Mouse (Mus musculus): ENCODE measurements at regions not wholly inside any gene's neighbourhood (a gene's known extent, or its start where the extent isn't known, plus 50 kb on each side); places are given as distances from the start of the nearest gene placed in this dataset.
A peak's percentile ranks its signal among the peaks of the same experiment; 100 is the strongest.

DNA sequence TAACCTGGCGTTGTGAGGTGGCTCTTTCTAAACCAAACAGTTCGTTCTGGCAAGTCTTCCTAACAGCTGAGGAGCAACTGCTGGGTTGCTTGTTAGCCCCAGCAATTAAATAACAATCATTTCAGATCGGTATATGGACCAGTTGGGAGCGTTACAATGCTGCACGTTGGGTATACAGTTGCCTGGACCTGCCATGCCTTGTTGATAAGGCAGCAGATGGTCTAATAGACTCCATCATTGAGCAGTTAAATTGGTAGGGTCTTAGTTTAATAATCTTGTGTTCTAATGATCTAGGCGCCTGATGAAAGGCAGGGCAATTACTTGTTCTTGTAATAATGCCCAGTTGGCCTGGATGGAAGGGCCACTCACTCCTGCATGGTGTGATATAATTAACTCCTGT is 150.1 kb upstream of the Eomes start:
- no peak for TF ChIP-seq CTCF (IDR thresholded peaks at IDR 0.05)
- in situ Hi-C loops (cut with MboI; ENCODE audit: low pct_unique_long_range_greater_than_20kb): loop anchor here (10.0 kb wide), 1 partner anchor 243 kb away; no protein-coding TSS in a partner anchor
- H3K27me3 ChIP-seq: peaks cover 34% of the 10 kb centered on the region
- DNase-seq (ENCODE audit: low read depth, low spot score): no peak
- CTCF ChIA-PET: no interaction called here
- no peak for ATAC-seq
- POLR2A ChIA-PET: no interaction called here

DNA sequence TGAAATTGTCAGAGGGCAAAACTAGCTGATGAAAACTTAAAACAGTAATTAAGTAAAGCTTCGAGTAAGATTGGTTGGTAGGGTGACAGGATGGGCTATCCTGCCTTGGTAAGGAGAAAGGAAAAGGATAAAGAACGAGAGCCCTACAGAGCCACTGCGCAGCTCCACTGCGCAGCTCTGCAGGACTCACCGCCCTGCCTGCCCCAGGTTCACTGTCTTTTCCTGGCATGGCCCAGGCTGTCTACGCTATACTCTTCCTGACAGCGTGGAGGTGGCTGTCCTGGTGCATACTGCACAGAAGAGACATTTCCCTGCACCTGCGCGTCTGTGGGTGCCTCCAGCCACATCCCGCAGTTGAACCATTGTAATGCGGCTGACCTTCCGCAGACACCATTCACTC is 136.6 kb upstream of the Eomes start:
- ChIA-PET CTCF (no interaction called here), POLR2A (no interaction called here)
- in situ Hi-C loops (cut with MboI; ENCODE audit: low pct_unique_long_range_greater_than_20kb): no loop called here
- DNase-seq (ENCODE audit: low read depth, low spot score) (no peak), ATAC-seq (no peak)
- H3K27me3 ChIP-seq: peaks cover 16% of the 10 kb centered on the region
- TF ChIP-seq CTCF (IDR thresholded peaks at IDR 0.05): no peak

DNA sequence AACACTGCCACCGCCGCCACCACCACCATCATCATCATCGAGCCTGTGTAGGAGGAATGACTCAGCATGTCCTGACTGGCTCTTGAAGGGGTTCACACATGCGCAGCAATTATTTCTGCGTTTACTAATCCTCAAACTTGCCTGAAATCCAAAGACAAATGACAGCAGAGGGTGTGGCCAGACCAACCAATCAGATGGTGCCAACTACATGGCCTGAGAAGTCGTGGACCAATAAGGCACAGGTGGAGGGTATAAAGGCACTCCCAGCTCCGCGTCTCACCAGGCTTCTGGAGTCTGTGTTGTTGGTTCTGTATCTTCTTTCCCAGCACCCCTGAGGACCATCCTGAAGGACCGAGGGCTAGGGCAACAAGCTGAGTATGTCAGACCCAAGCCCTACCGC is 123.1 kb upstream of the Eomes start:
- in situ Hi-C loops (cut with MboI; ENCODE audit: low pct_unique_long_range_greater_than_20kb): no loop called here
- no peaks in the 10 kb centered on the region for H3K27me3 ChIP-seq
- no peak for TF ChIP-seq CTCF (IDR thresholded peaks at IDR 0.05)
- ATAC-seq (no peak), DNase-seq (ENCODE audit: low read depth, low spot score) (no peak)
- POLR2A ChIA-PET: no interaction called here
- CTCF ChIA-PET: no interaction called here

DNA sequence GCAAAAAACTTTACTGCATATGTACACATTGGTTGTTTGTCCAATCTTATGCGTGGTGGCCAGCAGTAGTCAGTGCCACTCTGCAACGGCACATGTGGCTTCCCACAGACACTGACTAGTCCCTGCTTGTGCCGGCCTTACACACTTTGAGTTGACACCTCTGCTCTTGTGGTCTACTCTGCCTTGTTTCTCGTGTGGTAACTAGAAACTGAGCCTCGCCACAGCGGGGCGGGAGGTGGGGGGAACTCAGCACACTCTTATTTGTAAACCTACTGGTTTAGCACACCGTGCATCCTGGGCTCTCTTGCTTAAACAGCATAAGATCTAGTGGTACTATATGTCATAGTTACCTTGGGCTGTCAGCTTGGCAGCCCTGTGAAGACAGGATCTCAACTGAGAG is 120.6 kb upstream of the Eomes start:
- ChIA-PET CTCF (interaction anchor here (0.7 kb wide), 1 partner anchor 54 kb away, joined by 3 read pairs; no protein-coding TSS in a partner anchor), POLR2A (no interaction called here)
- DNase-seq (ENCODE audit: low read depth, low spot score): no peak

DNA sequence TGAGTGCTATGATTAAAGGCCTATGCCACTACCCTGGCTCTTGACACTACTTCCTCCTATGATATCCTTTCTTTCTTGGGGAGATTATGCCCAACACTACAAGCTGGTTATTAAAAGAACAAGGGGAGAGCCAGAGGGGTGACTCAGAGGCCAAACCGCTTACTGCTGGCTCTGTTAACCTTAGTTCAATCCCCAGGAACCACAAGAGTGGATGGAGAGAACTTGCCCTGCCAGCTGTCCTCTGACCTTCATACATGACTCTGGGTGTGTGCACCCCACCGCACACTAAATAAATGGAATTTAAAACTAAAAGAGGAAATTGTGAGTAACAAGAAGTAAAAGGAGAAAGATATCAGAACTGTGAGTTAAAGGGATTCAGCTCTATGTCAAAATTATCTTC is 114.1 kb upstream of the Eomes start:
- ChIA-PET CTCF (interaction anchor here (1.4 kb wide), 1 partner anchor 13 kb away, joined by 3 read pairs; no protein-coding TSS in a partner anchor), POLR2A (no interaction called here)
- in situ Hi-C loops (cut with MboI; ENCODE audit: low pct_unique_long_range_greater_than_20kb): no loop called here
- ATAC-seq: no peak
- TF ChIP-seq CTCF (IDR thresholded peaks at IDR 0.05): no peak
- H3K27me3 ChIP-seq: no peaks in the 10 kb centered on the region
- no peak for DNase-seq (ENCODE audit: low read depth, low spot score)

More for the DNA sequence above, 120.6 kb upstream of the Eomes start:
- no peak for ATAC-seq
- H3K27me3 ChIP-seq: no peaks in the 10 kb centered on the region
- no peak for TF ChIP-seq CTCF (IDR thresholded peaks at IDR 0.05)
- in situ Hi-C loops (cut with MboI; ENCODE audit: low pct_unique_long_range_greater_than_20kb): no loop called here

DNA sequence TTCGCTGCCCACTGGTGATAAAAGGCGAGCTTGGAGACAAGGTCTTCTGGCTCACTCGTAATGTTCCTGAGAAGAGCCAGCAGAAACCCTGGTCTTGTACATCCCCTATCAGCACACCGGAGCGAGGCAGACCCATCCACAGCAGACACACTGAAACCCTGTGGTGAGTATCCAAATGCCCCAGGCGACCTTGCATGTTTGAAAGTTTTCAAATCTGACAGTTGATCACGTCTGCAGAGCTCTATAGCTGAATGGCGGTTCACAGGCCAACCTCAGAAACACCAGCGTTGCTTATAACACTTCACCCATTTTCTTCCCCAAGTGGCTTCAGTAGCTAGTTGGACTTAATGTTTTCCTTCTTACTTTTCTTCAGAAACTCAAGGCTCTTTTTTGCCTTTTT is 112.6 kb upstream of the Eomes start:
- DNase-seq (ENCODE audit: low read depth, low spot score): no peak
- H3K27me3 ChIP-seq: no peaks in the 10 kb centered on the region
- in situ Hi-C loops (cut with MboI; ENCODE audit: low pct_unique_long_range_greater_than_20kb): no loop called here
- TF ChIP-seq CTCF (IDR thresholded peaks at IDR 0.05): no peak
- ChIA-PET CTCF (interaction anchor here (1.0 to 1.4 kb wide), 2 partner anchors 11 to 15 kb away, joined by 3 to 5 read pairs; no protein-coding TSS in a partner anchor), POLR2A (no interaction called here)
- no peak for ATAC-seq

DNA sequence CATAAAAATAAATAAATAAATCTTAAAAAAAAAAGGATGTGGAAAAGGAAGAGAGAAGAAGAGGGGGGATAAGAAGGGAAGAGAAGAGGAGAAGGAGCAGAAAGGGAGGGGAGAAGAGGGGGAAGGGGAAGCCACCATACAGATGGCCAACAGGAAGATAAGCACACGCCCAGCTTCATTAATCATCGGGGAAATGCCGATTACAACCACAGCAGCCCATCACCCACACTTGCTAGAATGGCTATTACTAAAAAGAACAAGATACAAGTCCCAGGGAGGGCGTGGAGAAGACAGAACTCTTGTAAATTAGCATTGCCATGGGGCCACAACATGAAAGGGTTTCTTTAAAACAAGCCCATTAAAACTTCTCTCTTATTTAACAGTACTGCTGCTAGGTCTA is 110.7 kb upstream of the Eomes start:
- DNase-seq (ENCODE audit: low read depth, low spot score) (no peak), ATAC-seq (no peak)
- in situ Hi-C loops (cut with MboI; ENCODE audit: low pct_unique_long_range_greater_than_20kb): no loop called here
- no peak for TF ChIP-seq CTCF (IDR thresholded peaks at IDR 0.05)
- no peaks in the 10 kb centered on the region for H3K27me3 ChIP-seq
- POLR2A ChIA-PET: no interaction called here
- CTCF ChIA-PET: no interaction called here

DNA sequence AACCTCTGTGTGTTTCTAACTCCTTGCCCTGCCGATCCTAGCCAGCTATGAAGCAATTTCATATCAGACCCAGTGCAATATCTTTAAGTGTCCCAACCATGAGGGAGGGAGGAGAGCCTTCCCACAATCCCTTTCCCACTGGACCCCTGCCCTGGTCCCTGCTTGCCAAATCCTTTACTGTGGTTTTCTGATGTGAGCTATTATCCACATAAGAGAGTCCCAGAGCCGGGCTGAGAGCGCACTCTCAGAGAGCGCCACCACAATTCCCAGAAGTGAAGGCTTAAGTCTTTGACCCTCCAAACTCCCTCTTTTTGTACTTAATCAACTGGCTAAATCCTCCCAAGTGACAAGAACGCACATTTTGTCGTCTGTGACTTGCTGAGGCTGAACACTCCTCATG is 107.4 kb upstream of the Eomes start:
- no peak for TF ChIP-seq CTCF (IDR thresholded peaks at IDR 0.05)
- no peaks in the 10 kb centered on the region for H3K27me3 ChIP-seq
- ChIA-PET POLR2A (no interaction called here), CTCF (interaction anchor here (1.9 kb wide), 1 partner anchor 9 kb away, joined by 5 read pairs; no protein-coding TSS in a partner anchor)
- ATAC-seq (no peak), DNase-seq (ENCODE audit: low read depth, low spot score) (no peak)
- in situ Hi-C loops (cut with MboI; ENCODE audit: low pct_unique_long_range_greater_than_20kb): no loop called here

DNA sequence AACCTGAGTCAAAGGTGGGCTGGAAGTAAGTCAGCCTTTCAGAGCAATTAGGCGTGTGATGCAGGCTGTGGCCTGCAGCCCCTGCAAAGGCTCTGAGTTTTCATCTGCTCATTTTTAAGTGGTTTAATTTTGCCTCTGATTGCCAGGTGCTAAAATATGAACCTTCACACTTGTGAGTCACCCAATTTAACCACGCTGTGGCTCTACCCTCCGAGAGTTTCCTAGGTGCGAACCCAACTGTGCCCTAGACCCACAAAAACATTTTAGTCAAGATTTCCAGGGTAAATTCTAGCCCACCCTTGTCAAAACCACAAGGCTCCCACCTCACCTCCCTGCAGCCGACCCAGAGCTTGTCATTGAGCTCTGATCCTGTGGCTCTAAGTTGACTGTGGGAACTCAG is 103.3 kb upstream of the Eomes start:
- CTCF ChIA-PET: no interaction called here
- POLR2A ChIA-PET: no interaction called here
- ATAC-seq (no peak), DNase-seq (ENCODE audit: low read depth, low spot score) (no peak)
- in situ Hi-C loops (cut with MboI; ENCODE audit: low pct_unique_long_range_greater_than_20kb): no loop called here
- H3K27me3 ChIP-seq: no peaks in the 10 kb centered on the region
- no peak for TF ChIP-seq CTCF (IDR thresholded peaks at IDR 0.05)

DNA sequence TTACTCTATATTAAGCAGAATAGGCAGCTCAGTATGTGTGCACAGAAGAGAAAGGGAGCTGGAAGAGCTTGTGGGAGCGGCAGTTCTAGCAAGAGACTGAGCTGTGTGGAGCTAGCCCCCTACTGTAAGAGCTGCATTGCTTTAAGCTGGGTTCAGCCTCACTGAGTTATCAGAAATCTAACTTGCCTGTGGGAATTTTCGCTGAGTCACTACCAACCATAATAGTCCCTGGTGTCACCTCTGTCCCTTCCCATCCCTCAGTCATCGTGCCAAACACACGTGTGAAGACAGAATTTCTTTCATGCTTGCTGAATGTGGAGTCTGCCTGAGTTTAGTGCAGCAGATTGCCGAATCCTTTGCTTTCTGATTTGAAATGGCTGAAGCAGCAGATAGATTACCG is 99.0 kb upstream of the Eomes start:
- POLR2A ChIA-PET: no interaction called here
- in situ Hi-C loops (cut with MboI; ENCODE audit: low pct_unique_long_range_greater_than_20kb): no loop called here
- no peaks in the 10 kb centered on the region for H3K27me3 ChIP-seq
- ATAC-seq (no peak), DNase-seq (ENCODE audit: low read depth, low spot score) (no peak)
- CTCF ChIA-PET: interaction anchor here (1.0 kb wide), 1 partner anchor 9 kb away, joined by 5 read pairs; no protein-coding TSS in a partner anchor
- no peak for TF ChIP-seq CTCF (IDR thresholded peaks at IDR 0.05)

DNA sequence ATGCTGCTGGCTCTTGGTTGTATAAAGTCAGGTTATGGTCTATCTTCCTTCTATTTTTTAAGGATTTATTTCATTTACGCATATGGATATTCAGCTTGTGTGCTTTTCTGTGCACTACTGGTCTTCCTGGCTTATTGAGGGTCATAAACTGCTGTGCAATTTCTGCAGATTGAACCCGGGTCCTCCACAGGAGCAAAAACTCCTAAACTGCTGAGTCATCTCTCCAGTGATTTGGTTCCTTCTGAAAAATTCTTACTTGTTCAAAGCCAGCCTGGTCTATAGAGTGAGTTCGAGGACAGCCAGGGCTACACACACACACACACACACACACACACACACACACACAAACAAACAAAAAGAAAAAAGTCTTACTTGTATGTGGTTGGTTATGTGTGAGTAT is 95.5 kb upstream of the Eomes start:
- DNase-seq (ENCODE audit: low read depth, low spot score) (no peak), ATAC-seq (no peak)
- ChIA-PET POLR2A (no interaction called here), CTCF (no interaction called here)
- in situ Hi-C loops (cut with MboI; ENCODE audit: low pct_unique_long_range_greater_than_20kb): no loop called here
- H3K27me3 ChIP-seq: no peaks in the 10 kb centered on the region
- no peak for TF ChIP-seq CTCF (IDR thresholded peaks at IDR 0.05)

DNA sequence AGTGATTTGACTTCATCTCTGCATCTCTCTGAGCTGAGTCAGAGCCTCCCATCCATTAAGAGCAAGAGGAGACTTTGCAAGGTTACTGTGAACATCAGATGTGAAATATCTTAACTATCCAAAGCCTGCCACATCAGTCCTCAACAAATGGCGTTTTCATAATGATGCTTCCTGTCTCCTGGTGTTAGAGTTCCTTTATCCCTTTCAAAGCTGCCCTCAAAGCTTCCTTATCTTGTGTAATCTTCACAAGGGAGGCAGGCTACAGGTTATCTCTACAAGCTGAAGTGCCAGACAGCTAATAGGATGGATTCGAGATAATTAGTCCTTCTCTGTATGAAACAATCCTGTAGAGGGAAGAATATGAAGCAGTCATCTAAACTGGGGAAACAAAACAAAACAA is 93.4 kb upstream of the Eomes start:
- in situ Hi-C loops (cut with MboI; ENCODE audit: low pct_unique_long_range_greater_than_20kb): no loop called here
- ATAC-seq (peak; percentile 47), DNase-seq (ENCODE audit: low read depth, low spot score) (no peak)
- no peaks in the 10 kb centered on the region for H3K27me3 ChIP-seq
- POLR2A ChIA-PET: no interaction called here
- no peak for TF ChIP-seq CTCF (IDR thresholded peaks at IDR 0.05)
- CTCF ChIA-PET: no interaction called here

All from Patski (cell line).